Mouse (Mus musculus) adrenal gland, adult (tissue): ENCODE measurements around the gene Klhl41.
"Not testable (repeated sequence)": the region's sequence is repeated elsewhere in the genome, so short reads cannot be mapped to it uniquely, and the experiment has no call there.

Experiments
- DNase-seq, 2 experiments: peaks; one replicate each; pipeline ENCODE4 v3.0.0; 2022 to 2023; ENCODE audit warnings: low spot score in 1 of 2; ENCODE audit not compliant: inconsistent age in 2 of 2

Klhl41 gene

GRCm38 (mm10) chr2:69669853-69670252 lies at the start of gene Klhl41:
Gene Klhl41 (plus strand): TSS chr2:69670120.
- DNase-seq: no peak

- DNase-seq: peak in 1 of 2 experiments; percentile 72
Observed at GRCm38 (mm10) chr2:69629215-69629614, 40.7 kb upstream of the Klhl41 start.

- DNase-seq: no peak
Observed at GRCm38 (mm10) chr2:69629914-69630313, 40.0 kb upstream of the Klhl41 start.

GRCm38 (mm10) chr2:69630792-69631191 lies 39.1 kb upstream of the Klhl41 start:
- DNase-seq: no peak

GRCm38 (mm10) chr2:69631449-69631848 lies 38.5 kb upstream of the Klhl41 start:
- peak in 1 of 2 experiments; percentile 35 for DNase-seq

- peak; percentile 22 to 84 for DNase-seq
Observed at GRCm38 (mm10) chr2:69635064-69635701, 34.7 kb upstream of the Klhl41 start.

GRCm38 (mm10) chr2:69635807-69636206 lies 34.1 kb upstream of the Klhl41 start:
- DNase-seq: peak; percentile 37 to 81

- DNase-seq: not testable (repeated sequence)
Observed at GRCm38 (mm10) chr2:69637989-69638388, 31.9 kb upstream of the Klhl41 start.

- DNase-seq: no peak
Observed at GRCm38 (mm10) chr2:69640100-69640499, 29.8 kb upstream of the Klhl41 start.

GRCm38 (mm10) chr2:69644968-69645617 lies 24.8 kb upstream of the Klhl41 start:
- DNase-seq: no peak

- peak; percentile 95 to 98 for DNase-seq
Observed at GRCm38 (mm10) chr2:69646726-69647490, 23.0 kb upstream of the Klhl41 start, which contains the start of gene Bbs5. Gene Bbs5 (plus strand): TSS chr2:69647171.

- no peak for DNase-seq
Observed at GRCm38 (mm10) chr2:69649716-69650115, 20.2 kb upstream of the Klhl41 start.

GRCm38 (mm10) chr2:69659326-69659725 lies 10.6 kb upstream of the Klhl41 start:
- DNase-seq: no peak

GRCm38 (mm10) chr2:69663827-69664476 lies 6.0 kb upstream of the Klhl41 start:
- no peak for DNase-seq

GRCm38 (mm10) chr2:69667656-69668055 lies 2.3 kb upstream of the Klhl41 start:
- DNase-seq: no peak

- no peak for DNase-seq
Observed at GRCm38 (mm10) chr2:69668414-69668813, 1.5 kb upstream of the Klhl41 start.

GRCm38 (mm10) chr2:69673723-69674122 lies 3.8 kb downstream of the Klhl41 start:
- DNase-seq: no peak

GRCm38 (mm10) chr2:69675266-69675665 lies 5.3 kb downstream of the Klhl41 start:
- DNase-seq: no peak

GRCm38 (mm10) chr2:69676713-69677112 lies 6.8 kb downstream of the Klhl41 start:
- DNase-seq: peak in 1 of 2 experiments; percentile 51

GRCm38 (mm10) chr2:69677215-69677614 lies 7.3 kb downstream of the Klhl41 start:
- DNase-seq: not testable (repeated sequence)

- DNase-seq: peak in 1 of 2 experiments; percentile 44
Observed at GRCm38 (mm10) chr2:69679990-69680389, 10.1 kb downstream of the Klhl41 start.
